Mouse (Mus musculus) myocyte (in vitro differentiated cells): ENCODE results near the gene Ldhal6b. TPM values are rescaled to one million over a fixed set of nuclear protein-coding genes. Genes with fewer than 3 reads are reported as not detected.

Experiments
- H3K27me3 ChIP-seq: one replicate; pipeline ENCODE4 v1.6.1; 2011; ENCODE audit not compliant: control insufficient read depth, insufficient read depth, insufficient read length
- H3K36me3 ChIP-seq: one replicate; pipeline ENCODE4 v1.6.1; 2011; ENCODE audit not compliant: control insufficient read depth, insufficient read depth
- H3K4me2 ChIP-seq: one replicate; pipeline ENCODE4 v1.6.1; 2011; ENCODE audit warnings: low read depth, control low read depth
- H3K4me3 ChIP-seq: one replicate; pipeline ENCODE4 v1.5.1; 2011; ENCODE audit warnings: mild to moderate bottlenecking, control low read depth, moderate library complexity
- H3K79me2 ChIP-seq: one replicate; pipeline ENCODE4 v1.6.1; 2011; ENCODE audit not compliant: control insufficient read depth, insufficient read depth
- H3ac ChIP-seq: one replicate; pipeline ENCODE4 v1.6.1; 2011; ENCODE audit not compliant: control insufficient read depth, insufficient read length
- CEBPB ChIP-seq: IDR thresholded peaks from 2 replicates; pipeline ENCODE4 v1.6.1; 2011; ENCODE audit warnings: mild to moderate bottlenecking, moderate library complexity; ENCODE audit not compliant: poor library complexity, insufficient read depth, severe bottlenecking
- E2F4 ChIP-seq: IDR thresholded peaks from one replicate; pipeline ENCODE4 v1.6.1; 2011; ENCODE audit warnings: mild to moderate bottlenecking, control low read depth, moderate library complexity; ENCODE audit not compliant: insufficient read depth
- MAX ChIP-seq: IDR thresholded peaks from one replicate; pipeline ENCODE4 v1.6.1; 2011; ENCODE audit warnings: low read depth, mild to moderate bottlenecking, control low read depth
- MYOD1 ChIP-seq, 3 experiments: IDR thresholded peaks; one replicate each; pipeline ENCODE4 v1.6.1; 2011; ENCODE audit warnings: control low read depth in 2 of 3, low read depth in 2 of 3, mild to moderate bottlenecking in 2 of 3, moderate library complexity in 1 of 3; ENCODE audit not compliant: insufficient read length in 2 of 3, control insufficient read depth in 1 of 3
- MYOG ChIP-seq, 3 experiments: IDR thresholded peaks; one replicate each; pipeline ENCODE4 v1.6.1; 2011; ENCODE audit warnings: control low read depth in 2 of 3, low read depth in 2 of 3, mild to moderate bottlenecking in 2 of 3; ENCODE audit not compliant: insufficient read length in 2 of 3, control insufficient read depth in 1 of 3, insufficient read depth in 1 of 3
- POLR2A ChIP-seq: IDR thresholded peaks from one replicate; pipeline ENCODE4 v1.6.1; 2011; ENCODE audit warnings: low read depth, mild to moderate bottlenecking, control low read depth, moderate library complexity; ENCODE audit not compliant: insufficient read length
- POLR2AphosphoS2 ChIP-seq: IDR thresholded peaks from one replicate; pipeline ENCODE4 v1.6.1; 2011; ENCODE audit warnings: low read depth, control low read depth; ENCODE audit not compliant: insufficient read length
- REST ChIP-seq: IDR thresholded peaks from one replicate; pipeline ENCODE4 v1.6.1; 2011; ENCODE audit warnings: mild to moderate bottlenecking, control low read depth, moderate library complexity; ENCODE audit not compliant: insufficient read depth, insufficient read length
- SRF ChIP-seq: IDR thresholded peaks from one replicate; pipeline ENCODE4 v1.6.1; 2011; ENCODE audit warnings: low read depth; ENCODE audit not compliant: control insufficient read depth, insufficient read length
- TCF12 ChIP-seq: IDR thresholded peaks from one replicate; pipeline ENCODE4 v1.6.1; 2011; ENCODE audit warnings: mild to moderate bottlenecking, control low read depth; ENCODE audit not compliant: poor library complexity, insufficient read depth, severe bottlenecking
- TCF3 ChIP-seq: IDR thresholded peaks from one replicate; pipeline ENCODE4 v1.6.1; 2011; ENCODE audit warnings: low read depth, control low read depth; ENCODE audit not compliant: insufficient read length
- USF1 ChIP-seq: IDR thresholded peaks from one replicate; pipeline ENCODE4 v1.6.1; 2011; ENCODE audit warnings: low read depth, mild to moderate bottlenecking, control low read depth, moderate library complexity
- polyA plus RNA-seq: library from polyadenylated mRNA; unstranded; fragments of >200 nt; fragmentation: generic; extraction: Trizol; gene quantifications from one replicate; pipeline ENCODE4 v1.2.1, GENCODE M21; 2012; ENCODE audit warnings: missing spikeins

Ldhal6b gene
- polyA plus RNA-seq, 1 experiment, result 0.06 TPM

GRCm38 (mm10) chr17:5388351-5388750 lies 30.2 kb downstream of the Ldhal6b start:
- no peaks in the 10 kb centered on the region for H3K79me2 ChIP-seq
- H3K4me3 ChIP-seq, result no peak overlapping the region
- H3K27me3 ChIP-seq, result peaks cover 34% of the 10 kb centered on the region
- TF ChIP-seq CEBPB (no peak), REST (no peak), POLR2AphosphoS2 (no peak), E2F4 (no peak)
- H3K4me2 ChIP-seq, result no peak overlapping the region
- H3ac ChIP-seq, result no peak overlapping the region
- H3K36me3 ChIP-seq, result no peaks in the 10 kb centered on the region

GRCm38 (mm10) chr17:5386885-5387545 lies 31.6 kb downstream of the Ldhal6b start:
- Histone ChIP-seq H3K36me3 (no peaks in the 10 kb centered on the region), H3K79me2 (no peaks in the 10 kb centered on the region), H3ac (no peak overlapping the region), H3K4me3 (no peak overlapping the region), H3K27me3 (peaks cover 36% of the 10 kb centered on the region), H3K4me2 (no peak overlapping the region)
- TF ChIP-seq MYOG (IDR thresholded peaks at IDR 0.05; ENCODE audit: control insufficient read depth in 1 of 3, insufficient read depth in 1 of 3, insufficient read length in 2 of 3, low read depth in 2 of 3) (no peak), CEBPB (no peak), MYOD1 (IDR thresholded peaks at IDR 0.05; ENCODE audit: control insufficient read depth in 1 of 3, insufficient read length in 2 of 3, low read depth in 2 of 3) (no peak), USF1 (no peak), TCF3 (no peak), POLR2AphosphoS2 (no peak), TCF12 (no peak), E2F4 (no peak), MAX (no peak), REST (no peak), POLR2A (no peak), SRF (no peak)

- H3K4me3 ChIP-seq, result no peak overlapping the region
- no peak overlapping the region for H3ac ChIP-seq
- H3K79me2 ChIP-seq, result no peaks in the 10 kb centered on the region
- no peak for TF ChIP-seq MYOG (IDR thresholded peaks at IDR 0.05; ENCODE audit: control insufficient read depth in 1 of 3, insufficient read depth in 1 of 3, insufficient read length in 2 of 3, low read depth in 2 of 3)
- peaks cover 30% of the 10 kb centered on the region for H3K27me3 ChIP-seq
- H3K36me3 ChIP-seq, result no peaks in the 10 kb centered on the region
- no peak overlapping the region for H3K4me2 ChIP-seq
Measured at GRCm38 (mm10) chr17:5385694-5386093, 32.9 kb downstream of the Ldhal6b start.

GRCm38 (mm10) chr17:5377930-5378310 lies 40.6 kb downstream of the Ldhal6b start:
- Histone ChIP-seq H3K4me2 (peak overlapping the region; percentile 50), H3K4me3 (no peak overlapping the region), H3K27me3 (no peaks in the 10 kb centered on the region), H3ac (no peak overlapping the region), H3K79me2 (no peaks in the 10 kb centered on the region), H3K36me3 (no peaks in the 10 kb centered on the region)
- TF ChIP-seq CEBPB (no peak), REST (no peak)

- no peaks in the 10 kb centered on the region for H3K27me3 ChIP-seq
- H3K79me2 ChIP-seq, result no peaks in the 10 kb centered on the region
- H3ac ChIP-seq, result no peak overlapping the region
- peak overlapping the region; percentile 50 for H3K4me2 ChIP-seq
- no peaks in the 10 kb centered on the region for H3K36me3 ChIP-seq
- H3K4me3 ChIP-seq, result no peak overlapping the region
- TF ChIP-seq REST, result no peak
Measured at GRCm38 (mm10) chr17:5377151-5377929, 41.2 kb downstream of the Ldhal6b start.

GRCm38 (mm10) chr17:5372951-5373350 lies 45.6 kb downstream of the Ldhal6b start:
- H3K4me3 ChIP-seq, result no peak overlapping the region
- H3K36me3 ChIP-seq, result no peaks in the 10 kb centered on the region
- no peaks in the 10 kb centered on the region for H3K79me2 ChIP-seq
- no peaks in the 10 kb centered on the region for H3K27me3 ChIP-seq
- no peak overlapping the region for H3ac ChIP-seq
- no peak overlapping the region for H3K4me2 ChIP-seq
- no peak for TF ChIP-seq TCF3
- no peak for TF ChIP-seq TCF12
- TF ChIP-seq SRF, result no peak
- no peak for TF ChIP-seq POLR2A
- no peak for TF ChIP-seq MYOG (IDR thresholded peaks at IDR 0.05; ENCODE audit: control insufficient read depth in 1 of 3, insufficient read depth in 1 of 3, insufficient read length in 2 of 3, low read depth in 2 of 3)
- TF ChIP-seq POLR2AphosphoS2, result no peak
- no peak for TF ChIP-seq CEBPB
- no peak for TF ChIP-seq MYOD1 (IDR thresholded peaks at IDR 0.05; ENCODE audit: control insufficient read depth in 1 of 3, insufficient read length in 2 of 3, low read depth in 2 of 3)
- no peak for TF ChIP-seq E2F4
- no peak for TF ChIP-seq MAX
- no peak for TF ChIP-seq USF1
- no peak for TF ChIP-seq REST
